14 mouse cellular contexts compared by ENCODE assay signal in genomic region chr1:179847173-179847572, GRCm38 (mm10). TPM values are rescaled to one million over a fixed set of nuclear protein-coding genes. Genes with fewer than 3 reads are reported as not detected.
A peak's percentile ranks its signal among the peaks of the same experiment; 100 is the strongest.
DNase-seq lines count a peak whose midpoint lies in the region; ATAC-seq and TF ChIP-seq lines count a peak whose summit lies in the region.
"Had no signal": no experiment of that assay in that cellular context is flagged by ENCODE, and none has a peak within 500 bp of the region (broad histone marks: within the 10 kb centered on the region; RNA-seq: fewer than 3 reads in every experiment).

No protein-coding gene starts in this region.

- WGBS in heart, embryonic 13.5 days, result 41% methylated on average over 7 of the region's 7 CpGs
- 40% methylated on average over 7 of the region's 7 CpGs for WGBS in lung, embryonic 15.5 days
- WGBS in limb, embryonic 13.5 days, result 56% methylated on average over 7 of the region's 7 CpGs
- WGBS in stomach, postnatal 0 days, result 36% methylated on average over 7 of the region's 7 CpGs

- peak overlapping the region; percentile 11; the same call in 1 of the 2 replicates for H3K9ac ChIP-seq in heart, embryonic 13.5 days
- H3K9ac ChIP-seq in lung, embryonic 15.5 days, result 0 out of 2 replicates have a peak overlapping the region, but pooled peaks have one; percentile 47
- no peak overlapping the region for H3K9ac ChIP-seq in limb, embryonic 13.5 days
- H3K9ac ChIP-seq in stomach, postnatal 0 days (ENCODE audit: low read length), result no peak overlapping the region

- peak overlapping the region; percentile 71 for H3K4me2 ChIP-seq in heart, embryonic 13.5 days
- H3K4me2 ChIP-seq in lung, embryonic 15.5 days, result peak overlapping the region; percentile 66; the same call in 1 of the 2 replicates
- peak overlapping the region; percentile 67 for H3K4me2 ChIP-seq in limb, embryonic 13.5 days (replicated peaks)
- H3K4me2 ChIP-seq in stomach, postnatal 0 days (replicated peaks; ENCODE audit: low read depth), result peak overlapping the region; percentile 63; the same call in 1 of the 2 replicates

- peaks cover 23% of the 10 kb centered on the region for H3K4me1 ChIP-seq in heart, embryonic 13.5 days
- H3K4me1 ChIP-seq in lung, embryonic 15.5 days, result peaks cover 23% of the 10 kb centered on the region
- peaks cover 6% of the 10 kb centered on the region; the same call in 1 of the 2 replicates for H3K4me1 ChIP-seq in limb, embryonic 13.5 days
- H3K4me1 ChIP-seq in stomach, postnatal 0 days (replicated peaks; ENCODE audit: control insufficient read depth, insufficient read depth), result no peaks in the 10 kb centered on the region
- H3K4me1 ChIP-seq: midbrain, embryonic 12.5 days had no signal

- H3K27me3 ChIP-seq in heart, embryonic 13.5 days (replicated peaks), result no peaks in the 10 kb centered on the region; the same call in 1 of the 2 replicates
- no peaks in the 10 kb centered on the region for H3K27me3 ChIP-seq in lung, embryonic 15.5 days
- H3K27me3 ChIP-seq in limb, embryonic 13.5 days, result no peaks in the 10 kb centered on the region
- no peaks in the 10 kb centered on the region for H3K27me3 ChIP-seq in stomach, postnatal 0 days (ENCODE audit: control insufficient read depth, insufficient read depth, low read length)
- H3K27me3 ChIP-seq: midbrain, embryonic 12.5 days; Patski had no signal

- H3K27ac ChIP-seq in heart, embryonic 13.5 days (replicated peaks), result no peak overlapping the region
- no peak overlapping the region for H3K27ac ChIP-seq in lung, embryonic 15.5 days
- no peak overlapping the region for H3K27ac ChIP-seq in limb, embryonic 13.5 days
- H3K27ac ChIP-seq in stomach, postnatal 0 days (replicated peaks), result no peak overlapping the region
- H3K27ac ChIP-seq: midbrain, embryonic 12.5 days; neural tube, embryonic 13.5 days had no signal

- H3K36me3 ChIP-seq in heart, embryonic 13.5 days, result no peaks in the 10 kb centered on the region
- H3K36me3 ChIP-seq in lung, embryonic 15.5 days, result no peaks in the 10 kb centered on the region
- H3K36me3 ChIP-seq in limb, embryonic 13.5 days, result no peaks in the 10 kb centered on the region
- H3K36me3 ChIP-seq in stomach, postnatal 0 days (ENCODE audit: control insufficient read depth, insufficient read depth, low read length), result no peaks in the 10 kb centered on the region
- H3K36me3 ChIP-seq: midbrain, embryonic 12.5 days; neural tube, embryonic 13.5 days had no signal

- intact Hi-C loops in left cerebral cortex, postnatal 10 days (cut with DNase I), result no loop called here

- no peak for TF ChIP-seq EP300 in stomach, postnatal 0 days (optimal IDR thresholded peaks at IDR 0.05)

- no peak for DNase-seq in heart, adult 18-20 months
- no peak for DNase-seq in lung, postnatal 36 days
- DNase-seq in stomach, postnatal 0 days (ENCODE audit: low spot score), result no peak
- no peak for DNase-seq in left cerebral cortex, postnatal 10 days (ENCODE audit: extremely low spot score in 1 of 2, low spot score in 2 of 2)

- 0 out of 2 replicates have a peak overlapping the region, but pooled peaks have one; percentile 51 for H3K4me3 ChIP-seq in heart, embryonic 13.5 days
- peak overlapping the region; percentile 45; the same call in 1 of the 2 replicates for H3K4me3 ChIP-seq in lung, embryonic 15.5 days
- no peak overlapping the region for H3K4me3 ChIP-seq in limb, embryonic 13.5 days
- H3K4me3 ChIP-seq in stomach, postnatal 0 days (ENCODE audit: low read depth, low read length), result no peak overlapping the region

- no peak for TF ChIP-seq CTCF in stomach, postnatal 0 days (IDR thresholded peaks at IDR 0.05; ENCODE audit: low read depth)

- ATAC-seq in heart, embryonic 13.5 days (ENCODE audit: extremely low read depth, insufficient number of reproducible peaks, low FRiP score, low TSS enrichment), result no peak
- ATAC-seq in lung, embryonic 15.5 days (ENCODE audit: borderline replicate concordance, extremely low read depth, low FRiP score, low TSS enrichment), result no peak; the same call in 1 of the 2 replicates
- ATAC-seq in limb, embryonic 13.5 days (ENCODE audit: low FRiP score, low read depth), result no peak
- ATAC-seq in stomach, postnatal 0 days (ENCODE audit: low FRiP score, low TSS enrichment), result no peak
- ATAC-seq: inflammation-experienced regulatory T-cells, adult 6 months had no signal

- H3K9me3 ChIP-seq in heart, embryonic 13.5 days, result no peaks in the 10 kb centered on the region; the same call in 1 of the 2 replicates
- H3K9me3 ChIP-seq in lung, embryonic 15.5 days, result no peaks in the 10 kb centered on the region
- H3K9me3 ChIP-seq in limb, embryonic 13.5 days, result no peaks in the 10 kb centered on the region
- H3K9me3 ChIP-seq in stomach, postnatal 0 days (ENCODE audit: control insufficient read depth, low read length), result no peaks in the 10 kb centered on the region
- H3K9me3 ChIP-seq: midbrain, embryonic 12.5 days; neural tube, embryonic 13.5 days had no signal

RNA-seq across cellular contexts. Expression of gene Ahctf1, which starts 43.7 kb away (rescaled TPM):
- polyA plus RNA-seq in heart, embryonic 13.5 days (2015; fragmentation: Nextera tagmentation; extraction: Ambion mirVana), result 14.7 and 15.9 TPM in 2 replicates
- 10 to 100 TPM; 14.6 to 19.1 TPM for total RNA-seq in heart, adult 18-20 months (2021)
- 21.7 and 22.6 TPM in 2 replicates for polyA plus RNA-seq in lung, embryonic 15.5 days (2015; fragmentation: Nextera tagmentation; extraction: Ambion mirVana)
- polyA plus RNA-seq in limb, embryonic 13.5 days (2015; fragmentation: Nextera tagmentation; extraction: Ambion mirVana), result 25.8 and 27.5 TPM in 2 replicates
- polyA plus RNA-seq in stomach, postnatal 0 days (2015; fragmentation: Nextera tagmentation; extraction: Ambion mirVana), result 7.0 and 7.8 TPM in 2 replicates
- 10 to 100 TPM; 24.4 to 26.1 TPM for total RNA-seq in left cerebral cortex, postnatal 10 days (2021)

RNA-seq across cellular contexts. Expression of gene Gm10518, which starts 44.0 kb away (rescaled TPM):
- polyA plus RNA-seq in heart, embryonic 13.5 days (2015; fragmentation: Nextera tagmentation; extraction: Ambion mirVana), result not detected in 2 replicates
- not detected for total RNA-seq in heart, adult 18-20 months (2021)
- polyA plus RNA-seq in lung, embryonic 15.5 days (2015; fragmentation: Nextera tagmentation; extraction: Ambion mirVana), result 0.15 TPM in 1 of 2 replicates, not detected in the other
- 0.13 TPM in 1 of 2 replicates, not detected in the other for polyA plus RNA-seq in limb, embryonic 13.5 days (2015; fragmentation: Nextera tagmentation; extraction: Ambion mirVana)
- polyA plus RNA-seq in stomach, postnatal 0 days (2015; fragmentation: Nextera tagmentation; extraction: Ambion mirVana), result 0.10 TPM in 1 of 2 replicates, not detected in the other
- not detected for total RNA-seq in left cerebral cortex, postnatal 10 days (2021)
- total RNA-seq: heart, postnatal 4 days had no signal
- polyA plus RNA-seq: cerebellum, adult 2 months; inflammation-experienced regulatory T-cells, adult 6 months; large intestine, adult 2 months; neural tube, embryonic 13.5 days had no signal

Comparison
In these comparisons a context has a peak if more than half of its experiments do, and no peak if none do; other contexts are left out.
1. H3K4me3 ChIP-seq: peak in heart, embryonic 13.5 days (single experiment) and lung, embryonic 15.5 days (single experiment); none in limb, embryonic 13.5 days (single experiment) and stomach, postnatal 0 days (single experiment).
2. H3K9ac ChIP-seq: peak in heart, embryonic 13.5 days (single experiment) and lung, embryonic 15.5 days (single experiment); none in limb, embryonic 13.5 days (single experiment) and stomach, postnatal 0 days (single experiment).
3. Peak in every context shown above with its lines, with median percentiles within 50 percentile points of each other: H3K4me2 ChIP-seq.